Mouse (Mus musculus) hindbrain, embryonic 12.5 days (tissue): ENCODE data around the gene Cyp46a1. TPM values are rescaled to one million over a fixed set of nuclear protein-coding genes. Genes with fewer than 3 reads are reported as not detected.
A peak's percentile ranks its signal among the peaks of the same experiment; 100 is the strongest.

Source experiments
- ATAC-seq: fragments of 200-750 bp; cut with Nextera tagmentation; 2 replicates; pipeline ENCODE4 v1.8.0; 2017; ENCODE audit warnings: moderate TSS enrichment; ENCODE audit not compliant: low FRiP score
- H3K27ac ChIP-seq: fragments of 300-500 bp; sonication (generic); 2 replicates; pipeline ENCODE4 v1.5.1; 2016; ENCODE audit warnings: mild to moderate bottlenecking
- H3K27me3 ChIP-seq: fragments of 300-500 bp; sonication (generic); 2 replicates; pipeline ENCODE4 v1.6.1; 2016; ENCODE audit warnings: mild to moderate bottlenecking
- H3K36me3 ChIP-seq: fragments of 300-500 bp; sonication (generic); 2 replicates; pipeline ENCODE4 v1.6.1; 2016; ENCODE audit warnings: mild to moderate bottlenecking
- H3K4me1 ChIP-seq: fragments of 300-500 bp; sonication (generic); 2 replicates; pipeline ENCODE4 v1.6.1; 2016
- H3K4me2 ChIP-seq: fragments of 300-500 bp; sonication (generic); replicated peaks from 2 replicates; pipeline ENCODE4 v1.6.1; 2016; ENCODE audit warnings: mild to moderate bottlenecking
- H3K4me3 ChIP-seq: fragments of 300-500 bp; sonication (generic); 2 replicates; pipeline ENCODE4 v1.5.1; 2016; ENCODE audit warnings: mild to moderate bottlenecking
- H3K9ac ChIP-seq: fragments of 300-500 bp; sonication (generic); 2 replicates; pipeline ENCODE4 v1.6.1; 2016; ENCODE audit warnings: mild to moderate bottlenecking, moderate library complexity
- H3K9me3 ChIP-seq: fragments of 300-500 bp; sonication (generic); replicated peaks from 2 replicates; pipeline ENCODE4 v1.6.1; 2016; ENCODE audit warnings: mild to moderate bottlenecking
- WGBS: fragments of 180-500 bp; shearing (Covaris S2); methylation state at CpG from one replicate; pipeline ENCODE4 v1.1.7; 2016; 5-methylcytosine and 5-hydroxymethylcytosine counted together
- polyA plus RNA-seq: library from polyadenylated mRNA; unstranded; fragments of >200 nt; fragmentation: Nextera tagmentation; extraction: Ambion mirVana; gene quantifications from 2 replicates; pipeline ENCODE4 v1.2.1, GENCODE M21; 2016

The Cyp46a1 gene
- polyA plus RNA-seq, 1 experiment from 2014 or later: 15.6 TPM

DNA sequence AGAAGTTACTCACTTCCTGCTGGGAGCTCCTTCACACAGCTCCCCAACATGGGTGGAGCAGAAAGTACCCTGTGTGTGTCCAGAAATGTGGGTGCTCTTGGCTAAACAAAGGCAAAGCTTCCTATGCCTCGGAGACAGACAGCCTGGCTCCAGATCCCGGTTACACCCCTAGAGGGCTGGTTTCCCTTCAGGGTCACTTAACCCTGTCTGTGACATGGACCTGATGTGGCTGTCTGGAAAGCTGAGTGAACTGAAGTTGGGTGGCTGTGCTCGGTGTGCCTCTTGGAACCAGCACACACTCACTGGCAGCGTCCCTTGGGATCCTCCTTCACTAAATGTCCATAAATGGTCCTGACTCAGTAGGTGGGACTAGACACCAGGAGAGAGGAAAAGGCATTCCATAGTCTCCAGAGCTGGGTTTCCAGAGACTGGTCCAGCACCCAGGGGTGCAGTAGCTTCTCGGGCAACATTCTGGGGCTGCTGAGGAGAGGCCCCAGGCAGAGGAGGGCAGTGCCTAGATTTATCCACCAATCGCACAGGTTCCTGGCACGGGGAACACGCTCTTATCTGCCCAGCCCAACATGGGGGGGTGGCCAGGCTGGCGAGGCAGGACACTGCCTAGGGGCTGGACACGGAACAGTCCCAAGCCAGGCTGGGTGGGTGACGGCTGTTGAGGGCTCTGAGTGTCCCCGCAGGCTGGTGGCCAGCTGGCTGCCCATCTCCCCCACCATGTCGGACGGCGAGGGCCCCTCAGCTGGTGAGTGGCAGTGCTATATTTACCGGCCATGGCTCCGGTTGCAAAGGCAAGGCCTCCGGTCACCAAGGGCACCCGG lies 36.6 kb downstream of the Cyp46a1 start, which contains the start of gene Eml1:
Gene Eml1 (plus strand): TSS at position 362 of the 833 bp plus-strand sequence.
- H3K9me3 ChIP-seq: no peaks in the 10 kb centered on the region
- H3K4me1 ChIP-seq: peaks cover 27% of the 10 kb centered on the region
- WGBS: 76% methylated on average over 19 of the region's 19 CpGs
- no peak within 1 kb of the TSS; the same call in 1 of the 2 replicates for H3K27ac ChIP-seq
- H3K4me3 ChIP-seq: no peak within 1 kb of the TSS
- no peaks in the 10 kb centered on the region for H3K27me3 ChIP-seq
- no peak within 1 kb of the TSS for H3K9ac ChIP-seq
- H3K4me2 ChIP-seq: no peak within 1 kb of the TSS
- no peaks in the 10 kb centered on the region for H3K36me3 ChIP-seq
- ATAC-seq: 0 out of 2 replicates have a peak, but pooled peaks have one; percentile 40

DNA sequence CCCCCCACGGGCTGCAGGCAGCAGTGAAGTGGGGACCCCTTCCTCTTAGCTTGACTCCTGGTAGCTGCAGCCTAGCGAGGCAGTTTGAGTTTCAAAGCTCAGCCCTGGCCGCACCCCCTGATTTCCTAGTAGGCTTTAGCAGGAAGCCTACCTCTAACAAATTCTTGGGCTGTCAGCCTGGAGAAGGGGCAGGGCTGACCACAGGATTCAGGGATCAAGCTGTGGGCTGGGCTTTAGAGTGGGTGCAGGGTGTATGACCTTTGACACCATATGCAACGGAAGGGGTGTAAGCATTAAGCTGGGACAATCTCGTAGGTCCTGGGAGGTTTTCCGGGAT lies 37.2 kb downstream of the Cyp46a1 start:
- H3K9me3 ChIP-seq: no peaks in the 10 kb centered on the region
- WGBS: 79% methylated on average over 6 of the region's 6 CpGs
- H3K36me3 ChIP-seq: no peaks in the 10 kb centered on the region
- H3K27me3 ChIP-seq: no peaks in the 10 kb centered on the region
- H3K4me2 ChIP-seq: no peak overlapping the region
- no peak overlapping the region for H3K9ac ChIP-seq
- 0 out of 2 replicates have a peak, but pooled peaks have one; percentile 2 for ATAC-seq
- H3K4me1 ChIP-seq: peaks cover 27% of the 10 kb centered on the region
- H3K27ac ChIP-seq: no peak overlapping the region
- H3K4me3 ChIP-seq: no peak overlapping the region

DNA sequence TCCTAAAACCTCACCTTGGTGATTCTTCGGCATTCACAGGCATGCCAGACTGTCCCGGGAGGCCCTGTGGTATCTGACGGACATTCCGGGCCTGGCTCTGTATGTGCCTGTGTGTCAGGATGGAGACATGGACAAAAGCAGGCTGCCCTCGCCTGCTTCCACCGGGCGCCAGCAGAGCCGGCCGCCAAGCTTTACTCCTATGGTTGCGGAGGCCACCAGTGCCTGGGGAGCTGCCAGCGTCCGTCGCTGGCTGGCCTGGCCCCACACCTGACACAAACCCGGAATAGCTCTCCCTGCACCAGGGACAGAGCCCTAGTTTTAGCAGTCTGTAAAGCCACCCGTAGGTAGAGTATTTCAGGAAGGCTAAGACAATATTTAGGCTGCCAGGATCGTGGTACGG lies 38.1 kb downstream of the Cyp46a1 start:
- no peaks in the 10 kb centered on the region for H3K27me3 ChIP-seq
- H3K4me2 ChIP-seq: no peak overlapping the region
- no peaks in the 10 kb centered on the region for H3K9me3 ChIP-seq
- H3K4me3 ChIP-seq: no peak overlapping the region
- no peak for ATAC-seq
- no peak overlapping the region for H3K9ac ChIP-seq
- 81% methylated on average over 17 of the region's 17 CpGs for WGBS
- H3K27ac ChIP-seq: no peak overlapping the region
- H3K36me3 ChIP-seq: no peaks in the 10 kb centered on the region
- peaks cover 27% of the 10 kb centered on the region for H3K4me1 ChIP-seq

DNA sequence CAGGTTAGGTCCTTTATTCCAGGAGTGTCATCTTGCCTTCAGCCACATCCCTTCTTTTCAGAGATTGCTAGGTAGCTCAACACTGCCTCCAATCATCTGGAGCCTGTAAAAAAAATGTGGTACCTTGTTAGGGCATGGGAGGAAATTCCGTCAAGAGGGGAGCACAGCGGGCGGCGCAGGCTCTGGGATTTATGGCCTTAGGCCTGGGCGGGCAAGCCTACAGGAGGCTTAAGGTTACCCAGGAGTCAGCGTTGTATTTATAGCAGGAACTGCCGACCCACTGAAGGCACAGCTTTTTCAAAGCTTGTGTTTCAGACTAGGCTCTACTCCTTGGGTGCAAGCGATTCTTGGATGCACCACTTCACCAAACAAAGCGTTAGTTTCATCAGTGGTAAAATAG lies 39.4 kb downstream of the Cyp46a1 start:
- no peak overlapping the region for H3K9ac ChIP-seq
- ATAC-seq: no peak
- WGBS: 76% methylated on average over 9 of the region's 9 CpGs

DNA sequence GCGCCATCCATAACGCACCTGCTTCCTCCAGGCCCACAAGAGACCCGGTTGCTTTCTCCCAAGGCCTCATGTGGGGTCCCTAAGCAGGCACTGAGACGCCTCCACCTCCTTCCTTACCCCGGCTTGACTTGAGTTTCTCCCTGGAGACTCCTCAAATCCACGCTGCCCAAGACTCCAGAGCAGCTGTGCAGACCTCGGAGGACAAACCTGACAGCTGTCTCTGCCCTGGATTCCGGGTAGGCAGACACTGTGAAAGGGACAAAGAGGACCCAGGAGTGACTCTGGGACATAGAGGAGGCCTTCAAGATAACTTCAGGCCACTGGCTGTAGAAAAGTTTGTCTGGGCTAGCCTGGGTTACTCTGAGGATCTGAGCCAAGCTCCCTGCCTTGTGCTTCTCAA lies 40.5 kb downstream of the Cyp46a1 start:
- Histone ChIP-seq H3K9ac (no peak overlapping the region), H3K36me3 (no peaks in the 10 kb centered on the region), H3K9me3 (no peaks in the 10 kb centered on the region), H3K4me3 (no peak overlapping the region), H3K27me3 (no peaks in the 10 kb centered on the region), H3K27ac (no peak overlapping the region), H3K4me1 (peaks cover 19% of the 10 kb centered on the region), H3K4me2 (no peak overlapping the region)
- no peak for ATAC-seq
- WGBS: 83% methylated on average over 8 of the region's 8 CpGs

More for the DNA sequence above, 39.4 kb downstream of the Cyp46a1 start:
- H3K4me3 ChIP-seq: no peak overlapping the region
- no peaks in the 10 kb centered on the region for H3K36me3 ChIP-seq
- H3K9me3 ChIP-seq: no peaks in the 10 kb centered on the region
- no peaks in the 10 kb centered on the region for H3K27me3 ChIP-seq
- no peak overlapping the region for H3K27ac ChIP-seq
- H3K4me2 ChIP-seq: no peak overlapping the region
- H3K4me1 ChIP-seq: peaks cover 27% of the 10 kb centered on the region

DNA sequence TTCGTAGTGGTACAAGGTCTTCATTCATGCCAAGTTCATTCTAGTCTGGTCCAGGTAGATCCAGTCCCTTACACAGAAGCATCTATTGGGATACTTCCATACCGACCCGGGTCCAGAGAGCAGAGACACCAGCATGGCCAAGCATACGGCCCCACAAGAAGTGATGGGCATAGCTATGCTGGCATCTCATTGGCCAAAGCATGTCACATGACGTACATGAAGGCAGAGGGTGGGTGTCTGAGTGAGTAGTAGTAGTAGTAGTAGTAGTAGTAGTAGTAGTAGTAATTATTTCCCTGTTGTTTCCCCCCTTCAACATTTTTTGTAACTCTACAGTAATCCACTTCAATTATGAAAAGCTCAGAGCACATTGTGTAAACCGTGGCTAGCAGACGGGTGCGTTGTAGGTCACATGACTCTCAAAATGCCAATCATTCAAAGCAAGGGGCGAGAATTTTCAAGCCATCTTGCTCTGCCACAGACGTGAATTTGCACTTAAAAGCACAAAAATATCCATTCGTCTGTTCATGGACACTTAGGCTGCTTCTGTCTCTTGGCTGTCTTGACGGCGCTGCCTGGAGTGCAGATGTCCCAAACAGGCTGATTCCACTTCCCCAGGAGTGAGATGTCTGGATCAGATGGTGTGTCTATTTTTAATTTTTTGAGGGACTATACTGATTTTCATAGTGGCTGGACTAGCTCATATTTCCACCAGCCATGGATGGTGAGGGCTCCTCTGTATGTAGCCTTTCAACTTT lies 44.4 kb downstream of the Cyp46a1 start:
- 88% methylated on average over 13 of the region's 13 CpGs for WGBS
- no peak for ATAC-seq
- H3K27me3 ChIP-seq: no peaks in the 10 kb centered on the region

DNA sequence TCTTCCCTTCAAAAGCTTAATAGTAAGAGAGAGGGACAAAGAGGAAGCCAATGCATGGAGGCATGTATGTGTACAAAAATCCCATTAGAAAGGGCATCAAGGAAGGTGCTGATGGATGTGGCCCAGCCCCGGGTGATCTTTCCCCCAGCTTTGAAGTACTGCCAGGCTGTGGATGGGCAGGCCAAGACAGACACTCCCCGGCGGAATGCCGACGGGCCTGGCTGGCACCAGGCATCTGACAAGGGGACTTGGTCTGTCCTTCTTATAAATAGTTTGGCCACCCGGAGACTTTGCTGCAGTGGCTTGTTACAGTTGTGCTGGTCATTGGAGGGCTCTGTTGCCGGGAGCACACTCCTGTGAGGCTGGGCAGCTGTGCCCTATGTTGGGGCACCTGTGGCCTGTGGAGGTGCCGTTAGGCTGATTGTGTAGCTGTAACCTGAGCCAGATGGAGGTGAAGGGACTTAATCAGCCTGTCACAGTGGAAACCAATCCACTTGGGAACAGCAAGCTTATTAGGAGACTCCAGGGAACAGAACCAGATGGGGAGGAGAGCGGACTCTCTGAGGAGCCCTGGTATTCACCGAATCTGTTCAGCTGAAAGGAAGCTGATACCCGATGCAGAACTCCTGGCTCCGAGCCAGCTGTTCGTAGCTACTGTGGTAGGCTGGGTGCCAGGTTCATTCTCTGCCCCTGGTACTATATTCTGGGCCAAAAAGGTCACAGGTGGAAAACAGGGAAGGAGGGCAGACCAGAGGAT lies 52.5 kb downstream of the Cyp46a1 start:
- Histone ChIP-seq H3K4me1 (peaks cover 13% of the 10 kb centered on the region), H3K36me3 (no peaks in the 10 kb centered on the region), H3K27ac (no peak overlapping the region), H3K4me3 (no peak overlapping the region), H3K9ac (no peak overlapping the region), H3K27me3 (no peaks in the 10 kb centered on the region), H3K4me2 (no peak overlapping the region), H3K9me3 (no peaks in the 10 kb centered on the region)
- peak; percentile 44 for ATAC-seq
- 57% methylated on average over 13 of the region's 13 CpGs for WGBS

More for the DNA sequence above, 44.4 kb downstream of the Cyp46a1 start:
- Histone ChIP-seq H3K4me3 (no peak overlapping the region), H3K9me3 (no peaks in the 10 kb centered on the region), H3K36me3 (no peaks in the 10 kb centered on the region), H3K9ac (no peak overlapping the region), H3K27ac (no peak overlapping the region), H3K4me1 (peaks cover 6% of the 10 kb centered on the region; the same call in 1 of the 2 replicates), H3K4me2 (no peak overlapping the region)

DNA sequence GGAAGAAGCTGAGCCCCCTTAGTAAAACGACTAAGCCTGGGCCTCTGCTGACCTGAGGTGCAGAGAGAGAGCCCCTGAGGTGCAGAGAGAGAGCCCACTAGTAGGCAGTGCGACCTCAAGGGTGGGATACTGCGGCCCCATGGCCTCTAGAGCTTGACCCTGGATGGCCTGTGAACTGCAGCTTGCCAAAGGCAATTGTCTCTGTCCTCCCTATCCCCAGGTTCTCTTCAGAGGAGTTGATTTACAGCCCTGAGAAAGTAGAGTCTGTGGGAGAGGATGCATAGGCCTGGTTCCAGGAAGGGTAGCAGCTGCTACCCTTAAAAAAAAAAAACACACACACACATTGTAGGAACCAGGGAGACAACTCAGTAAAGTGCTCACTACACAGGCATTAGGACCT lies 55.5 kb downstream of the Cyp46a1 start:
- no peak overlapping the region for H3K27ac ChIP-seq
- no peak for ATAC-seq
- no peaks in the 10 kb centered on the region for H3K36me3 ChIP-seq
- H3K4me1 ChIP-seq: peaks cover 20% of the 10 kb centered on the region
- no peaks in the 10 kb centered on the region for H3K9me3 ChIP-seq
- 48% methylated on average over 3 of the region's 3 CpGs for WGBS
- no peaks in the 10 kb centered on the region for H3K27me3 ChIP-seq
- no peak overlapping the region for H3K4me2 ChIP-seq
- H3K4me3 ChIP-seq: no peak overlapping the region
- no peak overlapping the region for H3K9ac ChIP-seq

DNA sequence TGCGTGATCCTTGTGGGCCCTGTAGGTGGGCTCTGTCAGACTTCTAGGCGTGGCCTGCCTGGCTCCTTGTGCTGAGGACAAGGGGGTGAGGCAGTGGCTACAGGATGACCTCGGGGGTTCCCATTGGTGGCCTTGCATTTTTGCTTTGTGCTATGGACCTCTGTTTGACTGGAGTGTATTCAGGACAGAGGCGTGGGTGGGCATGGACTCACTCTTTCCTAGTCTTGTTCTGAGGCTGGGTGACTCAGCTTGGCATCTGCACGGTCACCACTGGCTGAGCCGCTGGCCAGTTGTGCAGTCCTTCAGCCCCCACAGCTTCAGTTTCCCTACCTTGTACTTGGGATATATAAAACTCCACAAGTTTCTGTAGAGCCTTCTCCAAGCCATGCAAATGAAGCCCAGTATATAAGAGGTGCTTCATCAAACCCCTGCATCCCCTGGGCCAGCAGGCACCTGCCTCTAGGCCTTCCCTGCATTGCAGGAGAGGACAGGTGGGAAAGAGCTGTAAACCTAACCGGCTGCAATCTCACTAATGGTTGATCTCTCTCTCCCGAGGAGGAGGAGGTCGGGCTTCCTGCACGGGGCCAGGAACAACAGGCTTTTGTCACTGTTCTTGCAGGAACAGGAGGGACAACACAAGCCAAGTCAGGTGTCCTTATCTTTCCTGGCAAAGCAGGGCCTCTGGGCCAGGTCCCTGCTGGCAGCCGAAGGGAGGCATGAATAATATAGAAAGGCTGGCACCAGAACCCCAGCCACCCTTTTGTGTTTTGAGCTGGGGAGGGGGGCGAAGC lies 58.3 kb downstream of the Cyp46a1 start:
- 73% methylated on average over 12 of the region's 12 CpGs for WGBS
- Histone ChIP-seq H3K4me1 (peaks cover 34% of the 10 kb centered on the region), H3K27ac (no peak overlapping the region), H3K9me3 (no peaks in the 10 kb centered on the region), H3K9ac (peak overlapping the region; percentile 28; the same call in 1 of the 2 replicates), H3K4me2 (no peak overlapping the region), H3K36me3 (no peaks in the 10 kb centered on the region), H3K27me3 (no peaks in the 10 kb centered on the region), H3K4me3 (no peak overlapping the region)
- no peak for ATAC-seq

DNA sequence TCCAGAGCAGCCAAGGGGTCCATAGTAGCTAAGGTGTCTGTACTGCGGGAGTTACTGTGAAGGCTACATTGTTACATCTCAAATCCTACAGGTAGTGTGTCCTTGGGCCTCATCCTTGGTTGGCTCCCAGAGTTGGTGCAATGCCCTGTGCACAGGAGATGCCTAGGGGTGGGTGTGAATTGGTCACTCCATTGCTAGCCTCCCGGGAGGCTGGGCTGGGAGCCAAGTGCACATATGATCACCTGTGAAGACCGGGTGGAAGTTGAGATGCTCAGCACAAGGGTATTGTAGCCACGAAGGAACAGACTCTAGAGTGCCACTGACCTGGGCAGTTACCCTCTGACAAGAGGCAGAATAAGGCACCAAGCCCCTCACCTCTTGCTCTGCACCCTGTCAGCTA lies 58.9 kb downstream of the Cyp46a1 start:
- 84% methylated on average over 4 of the region's 4 CpGs for WGBS
- no peak for ATAC-seq
- Histone ChIP-seq H3K4me2 (no peak overlapping the region), H3K9me3 (no peaks in the 10 kb centered on the region), H3K27me3 (no peaks in the 10 kb centered on the region), H3K4me1 (peaks cover 36% of the 10 kb centered on the region), H3K9ac (no peak overlapping the region), H3K27ac (no peak overlapping the region), H3K36me3 (no peaks in the 10 kb centered on the region), H3K4me3 (no peak overlapping the region)

DNA sequence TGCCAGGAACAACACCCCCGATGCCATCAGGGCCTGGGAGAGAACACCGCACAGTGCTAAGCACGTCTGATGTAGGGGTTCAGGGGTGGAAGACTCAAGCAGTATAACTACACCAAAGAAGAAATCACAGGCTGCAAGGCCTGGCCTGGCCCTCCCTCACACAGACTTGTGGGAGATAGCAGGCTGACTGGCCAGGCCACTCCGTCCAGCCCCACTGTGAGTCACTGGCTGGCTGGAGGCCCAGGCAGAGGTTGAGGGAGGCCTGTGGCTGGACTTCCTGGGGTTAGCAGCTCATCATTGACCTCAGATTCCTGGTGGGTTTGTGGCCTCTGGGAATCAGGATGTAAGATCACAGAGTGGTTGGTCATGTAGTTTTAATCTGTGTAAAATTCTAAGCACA lies 59.5 kb downstream of the Cyp46a1 start:
- H3K4me1 ChIP-seq: peaks cover 36% of the 10 kb centered on the region
- no peak overlapping the region for H3K4me3 ChIP-seq
- no peak for ATAC-seq
- H3K9ac ChIP-seq: no peak overlapping the region
- H3K4me2 ChIP-seq: no peak overlapping the region
- H3K9me3 ChIP-seq: no peaks in the 10 kb centered on the region
- WGBS: 87% methylated on average over 4 of the region's 4 CpGs
- no peak overlapping the region for H3K27ac ChIP-seq
- no peaks in the 10 kb centered on the region for H3K27me3 ChIP-seq
- no peaks in the 10 kb centered on the region for H3K36me3 ChIP-seq
